Mouse (Mus musculus) erythroblast, embryonic 14.5 days (primary cell): ENCODE measurements around the gene Eda. TPM values are rescaled to one million over a fixed set of nuclear protein-coding genes. Genes with fewer than 3 reads are reported as not detected.
"Not testable (repeated sequence)": the region's sequence is repeated elsewhere in the genome, so short reads cannot be mapped to it uniquely, and the experiment has no call there.

Experiments used
- H3K27me3 ChIP-seq: 2 replicates; pipeline ENCODE4 v1.6.1; 2012; ENCODE audit warnings: inconsistent platforms; ENCODE audit not compliant: control insufficient read depth
- H3K36me3 ChIP-seq: 2 replicates; pipeline ENCODE4 v1.6.1; 2012; ENCODE audit warnings: mild to moderate bottlenecking, inconsistent platforms; ENCODE audit not compliant: control insufficient read depth
- H3K4me1 ChIP-seq: 2 replicates; pipeline ENCODE4 v1.6.1; 2012; ENCODE audit warnings: inconsistent platforms; ENCODE audit not compliant: control insufficient read depth
- H3K4me3 ChIP-seq: replicated peaks from 2 replicates; pipeline ENCODE3; 2012; ENCODE audit warnings: moderate library complexity, mild to moderate bottlenecking, inconsistent platforms
- H3K9me3 ChIP-seq: 2 replicates; pipeline ENCODE4 v1.6.1; 2012; ENCODE audit warnings: low read length, inconsistent platforms, mixed read lengths; ENCODE audit not compliant: control insufficient read depth
- GATA1 ChIP-seq: IDR thresholded peaks from 2 replicates; pipeline ENCODE4 v1.6.1; 2012; ENCODE audit warnings: low read length, inconsistent platforms, mixed read lengths
- TAL1 ChIP-seq: IDR thresholded peaks from 3 replicates; pipeline ENCODE4 v1.6.1; 2012; ENCODE audit warnings: low read length, inconsistent platforms, mixed read lengths
- polyA plus RNA-seq: library from polyadenylated mRNA; stranded (reverse); fragments of >175 nt; gene quantifications from 2 replicates; pipeline ENCODE4 v1.2.3, GENCODE M21; 2012

Gene Eda
- polyA plus RNA-seq, 1 experiment: 0.03 TPM

DNA sequence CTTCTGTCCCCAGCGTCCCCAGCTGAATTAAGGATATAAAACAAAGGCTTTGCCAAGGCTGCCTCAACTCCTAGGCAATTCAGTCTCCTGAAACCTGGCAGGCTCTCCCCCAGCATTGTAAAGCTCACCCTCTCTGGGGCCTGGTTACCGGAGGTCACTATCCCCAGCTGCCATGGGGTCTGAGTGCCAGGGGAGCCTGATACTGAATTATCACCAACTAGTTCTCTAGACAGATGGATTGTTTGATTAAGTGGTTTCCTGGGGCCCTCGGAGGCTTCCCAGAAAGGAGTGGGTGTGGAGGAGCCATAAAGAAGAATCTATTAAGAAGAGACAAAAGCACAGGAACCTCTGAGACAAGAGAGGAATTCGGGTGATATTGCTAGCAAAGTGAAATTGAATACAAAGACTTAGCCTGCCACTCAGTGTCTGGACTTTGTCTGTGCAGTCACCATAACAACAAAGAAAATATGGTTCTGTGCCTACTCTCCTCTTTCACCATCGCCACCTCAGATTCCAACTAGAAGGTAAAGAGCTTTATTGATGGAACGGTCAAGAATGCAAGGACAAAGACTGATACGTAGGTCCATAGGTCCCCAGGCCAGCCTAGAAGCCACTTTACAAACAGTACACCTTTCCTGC is 418.9 kb downstream of the Eda start:
- no peaks in the 10 kb centered on the region for H3K9me3 ChIP-seq
- H3K4me1 ChIP-seq: peaks cover 24% of the 10 kb centered on the region
- TF ChIP-seq GATA1 (no peak), TAL1 (no peak)
- H3K4me3 ChIP-seq: no peak overlapping the region
- H3K36me3 ChIP-seq: no peaks in the 10 kb centered on the region
- peaks cover 6% of the 10 kb centered on the region; the same call in 1 of the 2 replicates for H3K27me3 ChIP-seq

DNA sequence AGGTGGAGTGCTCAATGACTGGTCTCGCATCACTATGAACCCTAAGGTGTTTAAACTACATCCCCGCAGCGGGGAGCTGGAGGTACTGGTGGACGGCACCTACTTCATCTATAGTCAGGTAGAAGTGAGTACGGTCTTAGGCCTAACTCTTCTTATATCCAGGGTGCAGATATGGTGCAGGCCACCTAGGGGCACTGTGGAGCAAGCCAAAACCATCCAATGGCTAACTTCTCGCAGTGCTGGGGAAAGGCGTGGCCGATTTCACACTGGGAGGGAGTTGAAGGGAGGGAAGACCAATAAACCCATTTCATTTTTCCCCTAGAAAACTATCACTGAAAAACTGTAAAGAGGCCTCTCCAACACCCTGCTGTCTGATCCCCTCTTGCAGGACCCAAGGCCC is 419.6 kb downstream of the Eda start:
- Histone ChIP-seq H3K27me3 (peaks cover 6% of the 10 kb centered on the region; the same call in 1 of the 2 replicates), H3K36me3 (no peaks in the 10 kb centered on the region), H3K9me3 (no peaks in the 10 kb centered on the region), H3K4me3 (no peak overlapping the region), H3K4me1 (peaks cover 24% of the 10 kb centered on the region)
- TF ChIP-seq TAL1: no peak
- no peak for TF ChIP-seq GATA1

DNA sequence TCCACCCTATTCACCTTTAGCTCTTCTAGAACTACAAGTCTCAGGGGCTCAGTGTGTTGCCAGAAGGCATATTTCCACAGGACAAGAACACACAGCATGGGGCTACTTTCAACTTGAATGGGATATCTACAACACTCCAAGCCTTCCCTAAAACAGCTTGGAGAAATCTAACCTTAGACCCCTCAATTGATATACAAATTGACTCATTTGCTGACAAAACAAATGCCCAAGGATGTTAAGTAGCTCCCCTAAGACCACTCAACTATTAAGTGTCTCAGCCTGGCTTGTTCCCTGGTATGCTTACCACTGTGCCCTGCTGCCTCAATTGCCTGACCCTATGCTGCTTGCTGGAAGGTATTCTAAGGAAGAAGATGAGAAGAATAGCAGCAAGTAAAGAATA is 425.5 kb downstream of the Eda start:
- Histone ChIP-seq H3K4me1 (no peaks in the 10 kb centered on the region), H3K27me3 (peaks cover 6% of the 10 kb centered on the region; the same call in 1 of the 2 replicates), H3K36me3 (no peaks in the 10 kb centered on the region), H3K4me3 (no peak overlapping the region), H3K9me3 (no peaks in the 10 kb centered on the region)
- TF ChIP-seq TAL1 (no peak), GATA1 (no peak)

DNA sequence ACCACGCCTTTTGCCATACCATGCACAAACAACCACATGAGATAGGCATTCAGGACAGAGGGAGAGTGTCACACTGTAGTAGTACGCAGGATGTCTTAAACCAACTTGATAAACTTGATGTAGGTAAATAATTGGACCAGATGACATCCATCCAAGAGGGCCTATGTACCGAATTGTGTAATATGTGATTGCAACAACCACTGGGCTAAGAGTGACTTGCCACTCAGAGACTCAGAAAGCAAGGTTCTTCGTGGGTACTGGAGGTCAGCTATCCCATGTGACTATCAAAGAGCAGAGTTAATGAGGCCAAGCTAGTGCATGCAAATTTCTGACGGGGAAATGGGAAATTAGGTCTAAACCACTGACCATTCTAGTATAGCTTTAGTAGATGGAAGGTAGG is 426.3 kb downstream of the Eda start:
- Histone ChIP-seq H3K27me3 (peaks cover 4% of the 10 kb centered on the region; the same call in 1 of the 2 replicates), H3K36me3 (no peaks in the 10 kb centered on the region), H3K4me3 (no peak overlapping the region), H3K9me3 (no peaks in the 10 kb centered on the region), H3K4me1 (no peaks in the 10 kb centered on the region)
- TF ChIP-seq GATA1 (no peak), TAL1 (no peak)

DNA sequence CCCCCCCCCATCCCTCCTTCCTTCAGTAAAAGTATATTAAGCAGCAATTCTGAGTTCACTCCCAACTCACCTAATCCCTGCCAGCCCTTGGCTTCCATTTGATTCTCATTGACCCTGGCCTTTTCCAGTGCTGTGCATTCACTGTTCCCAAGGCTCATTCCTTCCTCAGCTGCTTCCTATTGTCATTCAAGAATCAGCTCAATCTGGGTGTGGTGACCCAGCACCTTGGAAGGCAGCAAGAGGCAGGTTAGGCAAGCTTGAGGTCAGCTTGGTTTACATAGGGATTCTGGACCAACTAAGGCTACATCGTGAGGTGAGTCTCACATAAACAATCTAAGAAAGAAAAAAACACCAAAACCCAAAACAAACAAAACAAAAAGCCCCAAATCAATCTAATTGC is 433.8 kb downstream of the Eda start:
- Histone ChIP-seq H3K36me3 (no peaks in the 10 kb centered on the region), H3K4me3 (no peak overlapping the region), H3K9me3 (no peaks in the 10 kb centered on the region), H3K4me1 (no peaks in the 10 kb centered on the region; the same call in 1 of the 2 replicates), H3K27me3 (peaks cover under 1% of the 10 kb centered on the region; the same call in 1 of the 2 replicates)
- TF ChIP-seq TAL1: no peak
- TF ChIP-seq GATA1: no peak

DNA sequence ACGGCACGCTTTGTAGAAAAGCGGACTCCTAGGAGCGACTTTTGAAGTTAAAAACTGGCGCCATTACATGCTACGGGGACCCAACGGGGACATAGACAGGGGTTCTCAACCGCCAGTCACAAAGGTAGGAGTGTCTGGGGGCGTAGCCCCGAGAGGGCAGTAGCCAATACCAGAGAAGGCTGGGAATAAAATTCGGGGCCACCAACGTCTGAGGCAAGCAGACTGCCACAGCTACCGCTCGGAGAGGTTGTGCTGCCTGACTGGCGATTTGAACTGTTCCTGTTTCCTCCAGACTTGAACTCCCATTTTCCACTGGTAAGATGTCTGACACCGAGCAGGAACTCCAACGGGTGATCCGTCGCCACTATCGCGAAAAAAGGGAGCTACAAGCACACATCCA is 453.3 kb downstream of the Eda start, which contains the start of gene Otud6a:
TSS of gene Otud6a (plus strand) at position 321 of the 400 bp plus-strand sequence.
- no peaks in the 10 kb centered on the region; the same call in 1 of the 2 replicates for H3K27me3 ChIP-seq
- no peak within 1 kb of the TSS for H3K4me3 ChIP-seq
- no peaks in the 10 kb centered on the region for H3K36me3 ChIP-seq
- TF ChIP-seq GATA1: no peak
- no peak for TF ChIP-seq TAL1
- H3K9me3 ChIP-seq: peaks cover 11% of the 10 kb centered on the region
- H3K4me1 ChIP-seq: no peaks in the 10 kb centered on the region

DNA sequence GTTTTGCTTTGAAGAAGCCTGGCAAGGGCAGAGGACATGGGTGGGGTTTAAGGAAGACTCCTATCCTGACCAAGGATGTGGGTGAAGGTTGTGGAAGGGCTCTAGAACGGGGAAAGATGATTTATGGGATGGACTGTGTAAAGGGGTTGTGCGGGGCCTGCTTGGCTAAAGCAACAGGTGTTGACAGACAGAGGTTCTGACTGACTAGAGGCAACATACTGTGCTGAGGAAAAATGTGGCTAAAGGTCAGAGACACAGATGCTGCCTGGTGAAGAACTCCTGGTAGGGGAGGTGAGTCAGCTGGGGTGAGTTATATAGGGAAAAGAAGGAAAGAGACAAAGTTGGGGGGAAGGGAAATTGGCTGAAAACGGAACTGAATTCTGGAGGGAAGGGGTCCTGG is 456.9 kb downstream of the Eda start:
- Histone ChIP-seq H3K9me3 (peaks cover 11% of the 10 kb centered on the region), H3K4me1 (no peaks in the 10 kb centered on the region), H3K36me3 (no peaks in the 10 kb centered on the region), H3K27me3 (no peaks in the 10 kb centered on the region; the same call in 1 of the 2 replicates), H3K4me3 (no peak overlapping the region)
- TF ChIP-seq GATA1 (no peak), TAL1 (no peak)

DNA sequence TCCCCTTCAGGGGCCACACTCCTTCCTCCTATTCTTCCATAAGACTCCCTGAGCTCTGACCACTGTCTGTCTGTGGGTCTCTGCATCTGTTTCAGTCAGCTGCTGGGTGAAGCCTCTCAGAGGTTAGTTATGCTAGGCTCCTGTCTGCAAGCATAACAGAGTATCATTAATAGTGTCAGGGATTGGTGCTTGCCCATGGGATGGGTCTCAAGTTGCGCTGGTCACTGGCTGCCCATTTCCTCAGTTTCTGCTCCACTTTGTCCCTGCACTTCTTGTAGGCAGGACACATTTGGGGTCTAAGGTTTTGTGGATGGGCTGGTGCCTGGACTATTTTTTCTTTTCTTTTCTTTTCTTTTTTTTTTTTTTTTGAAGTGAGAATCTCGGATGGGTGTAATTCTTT is 467.2 kb downstream of the Eda start, which contains the start of gene Awat2:
TSS of gene Awat2 (minus strand) at position 101 of the 400 bp plus-strand sequence.
- not testable (repeated sequence) for H3K4me1 ChIP-seq, H3K27me3 ChIP-seq, H3K36me3 ChIP-seq, H3K4me3 ChIP-seq, H3K9me3 ChIP-seq

DNA sequence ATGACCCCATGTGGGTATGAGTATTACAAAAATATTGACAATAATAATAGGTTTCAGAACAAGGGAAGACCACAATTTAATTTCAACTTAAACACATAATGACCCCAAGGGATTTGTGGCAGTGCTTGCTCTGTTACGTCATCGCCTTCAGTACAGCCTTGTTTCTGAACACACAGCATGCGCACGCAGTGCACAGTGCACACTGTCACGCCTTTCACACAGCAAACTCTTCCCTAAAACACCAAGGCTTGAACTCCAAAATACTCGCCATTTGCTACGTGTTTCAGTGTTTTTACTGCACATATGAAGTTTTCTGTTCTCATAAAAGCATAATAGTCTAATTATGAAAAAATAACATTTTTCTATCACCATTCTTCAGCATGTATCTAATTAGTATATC is 468.1 kb downstream of the Eda start:
- H3K36me3 ChIP-seq: no peaks in the 10 kb centered on the region
- H3K27me3 ChIP-seq: no peaks in the 10 kb centered on the region
- H3K9me3 ChIP-seq: no peaks in the 10 kb centered on the region
- no peak for TF ChIP-seq TAL1
- no peak for TF ChIP-seq GATA1
- no peak overlapping the region for H3K4me3 ChIP-seq
- H3K4me1 ChIP-seq: no peaks in the 10 kb centered on the region

Other genes starting within 250 kb of the Eda start
- gene Tmem28, start 154.6 kb upstream of the Eda start, polyA plus RNA-seq: not detected in 2 replicates